Mouse (Mus musculus) lung, adult 2 months (tissue): ENCODE measurements around the gene Uvrag. TPM values are rescaled to one million over a fixed set of nuclear protein-coding genes. Genes with fewer than 3 reads are reported as not detected.

Experiments used
- DNase-seq: peaks from one replicate; pipeline ENCODE4 v3.0.0; 2022
- H3K4me1 ChIP-seq: fragments of 200-500 bp; 2 replicates; pipeline ENCODE4 v1.6.1; 2011; ENCODE audit warnings: low read length; ENCODE audit not compliant: control insufficient read depth, insufficient read depth
- H3K4me3 ChIP-seq: fragments of 200-500 bp; replicated peaks from 2 replicates; pipeline ENCODE3; 2011; ENCODE audit warnings: low read depth, mild to moderate bottlenecking, control low read depth, low read length; ENCODE audit errors: extremely low read depth
- CTCF ChIP-seq: fragments of 200-500 bp; IDR thresholded peaks from 2 replicates; pipeline ENCODE4 v1.5.1; 2011; ENCODE audit warnings: mild to moderate bottlenecking, low read length, control low read depth; ENCODE audit not compliant: insufficient read depth
- POLR2A ChIP-seq: fragments of 200-500 bp; IDR thresholded peaks from 2 replicates; pipeline ENCODE4 v1.6.1; 2011; ENCODE audit warnings: low read depth, mild to moderate bottlenecking, control low read depth, low read length, borderline replicate concordance; ENCODE audit errors: extremely low read depth
- WGBS: fragments of 180-500 bp; shearing (Covaris S2); methylation state at CpG from one replicate; pipeline ENCODE4 v1.1.7; 2018; 5-methylcytosine and 5-hydroxymethylcytosine counted together
- polyA plus RNA-seq: library from polyadenylated mRNA; depleted of rRNA; stranded (reverse); fragments of >200 nt; gene quantifications from 2 replicates; pipeline ENCODE4 v1.2.3, GENCODE M21; 2012

The Uvrag gene
- polyA plus RNA-seq, 1 experiment: 35.4 TPM

DNA sequence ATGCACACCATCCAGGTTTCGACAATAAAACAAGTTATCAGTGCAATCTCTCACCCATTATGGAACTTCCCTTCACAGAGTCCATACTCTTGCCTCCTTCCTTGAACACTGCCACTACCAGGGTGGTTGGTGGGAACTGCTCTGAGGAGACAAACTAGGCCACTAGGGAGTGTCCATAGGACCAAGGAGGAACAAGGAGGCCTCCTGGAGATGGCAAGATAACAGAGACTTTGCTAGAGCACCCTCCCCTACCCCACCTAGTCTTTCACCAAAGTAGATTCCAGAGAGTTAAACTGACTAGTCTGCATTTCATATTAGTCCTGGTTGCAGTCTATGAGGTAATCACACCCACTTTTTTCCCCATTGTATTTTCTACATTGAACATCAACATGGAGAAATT lies 39.2 kb upstream of the Uvrag start:
- no peak for TF ChIP-seq CTCF
- TF ChIP-seq POLR2A: no peak
- Histone ChIP-seq H3K4me3 (no peak overlapping the region), H3K4me1 (no peaks in the 10 kb centered on the region; the same call in 1 of the 2 replicates)
- 79% methylated on average over 1 of the region's 1 CpGs for WGBS
- DNase-seq: no peak

DNA sequence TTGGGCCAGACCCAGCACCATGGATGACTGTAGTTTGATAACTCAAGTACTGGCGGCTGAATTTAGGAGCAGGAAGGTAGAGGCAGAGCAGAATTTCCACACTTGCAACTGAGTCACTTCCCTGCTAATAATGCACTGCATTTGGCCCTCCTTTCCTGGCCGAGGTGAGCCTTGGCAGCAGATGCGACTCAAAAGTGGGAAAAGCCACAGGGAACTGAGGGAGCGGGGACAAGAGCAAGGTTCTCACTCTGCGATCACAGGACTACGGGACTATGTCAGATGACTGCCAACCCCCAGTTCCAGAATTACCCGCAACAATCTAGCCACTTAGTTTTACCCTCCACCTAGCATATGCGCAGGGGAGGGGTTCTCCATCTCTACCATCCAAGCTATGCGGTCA lies 38.3 kb upstream of the Uvrag start:
- WGBS: 88% methylated on average over 9 of the region's 9 CpGs
- Histone ChIP-seq H3K4me1 (no peaks in the 10 kb centered on the region; the same call in 1 of the 2 replicates), H3K4me3 (no peak overlapping the region)
- no peak for TF ChIP-seq CTCF
- TF ChIP-seq POLR2A: no peak
- no peak for DNase-seq

DNA sequence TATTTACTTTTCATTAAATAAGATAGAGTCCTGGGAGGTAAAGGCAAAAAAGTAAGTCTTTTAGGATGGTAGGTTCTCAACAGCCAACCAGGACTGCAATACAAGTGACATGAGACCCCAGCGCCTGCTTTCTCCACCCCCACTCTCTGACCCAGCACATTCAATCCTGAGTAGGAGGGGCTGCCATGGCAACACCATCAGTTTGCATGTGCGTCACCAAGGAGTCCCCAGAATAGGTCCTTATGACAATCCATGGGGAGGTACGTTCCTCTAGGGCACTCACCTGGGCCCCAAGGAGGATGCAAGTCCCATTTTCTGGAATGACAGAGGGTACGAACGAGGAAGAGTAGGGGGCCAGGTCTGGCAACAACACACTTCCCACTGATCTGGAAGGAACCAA lies 36.4 kb upstream of the Uvrag start:
- 85% methylated on average over 5 of the region's 5 CpGs for WGBS
- TF ChIP-seq CTCF (no peak), POLR2A (no peak)
- no peaks in the 10 kb centered on the region for H3K4me1 ChIP-seq
- DNase-seq: no peak
- H3K4me3 ChIP-seq: no peak overlapping the region

DNA sequence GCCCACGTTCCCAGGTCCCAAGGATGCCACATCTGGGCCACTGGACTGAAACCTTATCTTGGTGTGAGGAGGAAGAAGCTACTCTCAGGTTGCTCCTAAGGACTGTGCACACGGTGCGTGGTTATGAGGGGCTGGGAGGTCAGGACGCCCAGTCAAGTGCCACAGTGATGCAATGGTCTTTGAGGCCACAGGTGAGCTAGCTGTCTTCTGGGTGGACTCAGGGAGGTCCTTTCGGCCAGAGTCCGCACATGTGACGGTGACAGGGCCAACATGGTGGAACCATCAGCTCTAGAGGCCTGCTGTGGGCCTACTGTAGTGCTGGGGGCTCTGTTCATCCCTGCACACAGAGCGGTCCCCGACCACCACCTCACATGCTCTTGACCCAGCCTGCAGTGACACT lies 34.7 kb upstream of the Uvrag start:
- 90% methylated on average over 9 of the region's 9 CpGs for WGBS
- Histone ChIP-seq H3K4me3 (no peak overlapping the region), H3K4me1 (no peaks in the 10 kb centered on the region)
- no peak for TF ChIP-seq POLR2A
- no peak for TF ChIP-seq CTCF
- DNase-seq: no peak

DNA sequence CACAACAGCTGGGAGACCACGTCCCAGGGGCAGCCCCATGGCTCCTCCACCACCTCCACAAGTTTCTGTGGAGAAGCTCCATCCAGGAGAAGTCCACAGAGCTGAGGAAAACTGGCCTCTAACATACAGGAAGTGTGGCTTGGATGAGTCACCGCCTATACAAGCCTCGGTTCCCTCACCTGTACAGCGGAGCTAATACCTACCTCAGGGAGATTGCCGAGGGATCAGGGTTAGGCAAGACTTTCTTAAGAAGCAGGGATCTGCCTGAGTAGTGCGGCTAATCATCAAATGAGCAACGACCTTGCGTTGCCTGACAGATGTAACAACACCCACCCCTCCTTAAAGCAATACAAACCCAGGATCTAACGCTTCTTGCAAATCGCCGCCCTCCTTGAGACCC lies 34.2 kb upstream of the Uvrag start:
- WGBS: 73% methylated on average over 11 of the region's 11 CpGs
- no peak for TF ChIP-seq CTCF
- no peak for TF ChIP-seq POLR2A
- DNase-seq: no peak
- Histone ChIP-seq H3K4me1 (no peaks in the 10 kb centered on the region), H3K4me3 (no peak overlapping the region)

DNA sequence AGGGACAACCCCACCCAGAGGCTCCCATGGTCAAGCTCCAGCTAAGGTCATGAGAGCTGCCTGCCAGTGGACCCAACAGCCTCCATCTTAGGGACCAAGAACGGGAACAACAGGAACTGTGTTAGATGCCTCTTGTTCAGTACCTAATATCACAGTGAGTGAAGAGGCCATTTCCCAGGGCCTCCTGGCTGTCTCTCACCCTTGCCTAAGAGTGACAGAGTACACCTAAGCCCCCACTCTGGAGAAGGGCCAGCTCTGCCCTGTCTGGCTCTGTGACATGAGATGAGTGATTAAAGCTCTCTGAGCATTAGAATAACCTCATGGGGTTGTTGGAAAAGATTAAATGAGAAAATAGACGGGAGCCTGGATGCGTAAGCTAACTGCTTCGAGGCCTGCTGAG lies 33.1 kb upstream of the Uvrag start:
- DNase-seq: no peak
- WGBS: 87% methylated on average over 4 of the region's 4 CpGs
- TF ChIP-seq POLR2A (no peak), CTCF (no peak)
- Histone ChIP-seq H3K4me3 (no peak overlapping the region), H3K4me1 (no peaks in the 10 kb centered on the region)

DNA sequence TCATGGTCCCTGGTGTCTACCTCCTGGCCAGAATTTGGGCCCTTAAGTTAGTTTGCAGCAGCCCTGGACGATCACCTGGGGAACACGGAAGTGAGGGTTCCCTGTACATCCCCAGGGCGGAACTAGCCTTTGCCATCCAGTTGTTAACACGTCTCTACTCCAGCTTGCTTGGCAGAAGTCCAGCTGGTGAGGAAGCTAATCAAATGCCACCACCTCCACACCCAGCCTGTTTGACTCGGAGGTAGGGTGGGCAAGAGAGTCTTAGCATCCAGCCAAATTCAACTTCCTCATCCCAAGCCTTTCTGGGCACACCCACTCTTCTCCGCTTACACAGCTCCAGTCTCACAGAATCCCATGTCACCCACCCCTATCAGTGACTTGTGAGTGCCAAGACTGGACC lies 32.0 kb upstream of the Uvrag start:
- TF ChIP-seq CTCF (no peak), POLR2A (no peak)
- Histone ChIP-seq H3K4me3 (no peak overlapping the region), H3K4me1 (no peaks in the 10 kb centered on the region)
- no peak for DNase-seq
- WGBS: 43% methylated on average over 6 of the region's 6 CpGs

DNA sequence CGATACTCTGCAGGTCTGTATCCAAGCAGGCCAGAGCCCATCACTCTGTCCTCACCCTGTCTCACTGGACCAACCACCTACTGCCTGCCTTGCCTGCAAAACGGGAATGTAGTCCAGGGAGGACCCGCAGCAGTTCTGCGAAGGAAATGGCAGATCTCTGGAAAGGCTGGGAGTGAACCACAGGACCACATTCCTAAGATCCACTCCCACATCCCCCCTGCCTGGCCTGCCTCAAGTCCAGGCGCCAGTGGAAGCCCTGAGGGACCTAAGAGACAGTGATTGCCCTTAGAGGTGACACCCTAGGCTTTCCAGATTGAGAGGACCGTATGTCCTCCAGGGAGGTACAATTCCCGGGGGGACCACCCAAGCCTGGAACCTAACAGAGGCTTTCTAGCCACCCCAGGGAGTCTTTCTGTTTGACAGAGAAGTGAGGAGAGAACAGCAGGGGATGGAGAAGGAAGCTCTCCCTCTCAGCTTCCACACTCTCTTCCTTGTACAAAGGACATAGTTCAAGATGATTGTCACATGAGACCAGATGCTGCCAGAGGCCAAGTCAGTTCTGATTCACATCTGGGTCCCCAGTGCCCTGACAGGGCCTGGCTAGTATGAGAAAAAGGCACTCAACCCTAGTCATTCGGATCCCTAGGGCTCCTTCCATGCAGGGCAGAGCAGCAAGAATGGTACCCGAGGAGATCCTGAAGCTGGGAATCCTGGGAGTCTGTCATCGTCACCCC lies 31.0 kb upstream of the Uvrag start:
- TF ChIP-seq POLR2A: no peak
- no peak for TF ChIP-seq CTCF
- no peak for DNase-seq
- no peak overlapping the region for H3K4me3 ChIP-seq
- whole genome bisulfite sequencing: 67% methylated on average over 10 of the region's 10 CpGs
- H3K4me1 ChIP-seq: no peaks in the 10 kb centered on the region

DNA sequence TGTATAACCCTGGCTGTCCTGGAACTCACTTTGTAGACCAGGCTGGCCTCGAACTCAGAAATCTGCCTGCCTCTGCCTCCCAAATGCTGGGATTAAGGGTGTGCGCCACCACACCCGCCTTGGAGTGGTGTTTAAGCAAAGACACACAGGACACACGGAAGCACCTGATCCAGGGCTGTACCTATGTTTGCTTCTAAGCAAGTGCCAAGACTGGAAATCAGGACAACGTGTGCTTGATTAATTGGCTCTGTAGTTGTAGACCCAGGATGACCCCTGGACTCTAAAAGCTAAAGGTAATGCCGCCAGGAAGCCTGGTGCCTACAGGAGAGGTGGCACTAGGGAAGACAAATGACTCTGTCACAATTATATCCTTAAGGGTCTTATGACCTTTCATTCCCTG lies 29.6 kb upstream of the Uvrag start:
- H3K4me3 ChIP-seq: no peak overlapping the region

DNA sequence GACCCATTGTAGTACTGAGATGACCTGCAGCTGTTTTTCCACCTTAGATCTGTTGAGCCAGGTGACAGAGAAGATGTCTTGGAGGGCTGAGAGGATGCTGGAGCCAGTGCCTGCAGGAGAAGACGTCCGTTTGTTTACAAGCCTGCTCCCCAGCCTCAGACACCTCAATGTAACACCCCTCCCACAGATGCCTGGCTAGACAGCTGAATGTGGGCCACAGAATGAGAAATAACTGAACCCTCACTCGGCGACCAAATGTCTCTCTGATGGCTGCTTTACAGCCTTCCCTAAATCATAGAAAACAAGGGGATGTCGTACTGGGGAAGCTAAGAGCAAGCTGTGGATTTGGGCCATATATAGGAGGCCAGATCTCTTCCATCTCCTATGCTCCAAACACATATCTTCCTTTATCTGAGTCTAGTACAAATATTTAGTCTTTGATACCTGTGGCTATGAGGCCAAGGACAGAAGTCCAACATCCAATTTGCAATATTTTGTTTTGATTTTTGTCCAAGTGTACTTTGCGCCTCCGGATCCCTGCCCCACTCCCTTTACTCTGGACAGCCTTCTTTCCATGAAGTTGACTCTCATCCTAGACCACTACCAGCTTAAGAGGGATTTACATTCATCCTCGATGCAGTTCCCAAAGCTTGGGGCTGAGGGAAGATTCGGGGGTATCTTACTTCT lies 28.9 kb upstream of the Uvrag start:
- 82% methylated on average over 9 of the region's 9 CpGs for WGBS
- no peaks in the 10 kb centered on the region for H3K4me1 ChIP-seq
- DNase-seq: no peak

More for the DNA sequence above, 29.6 kb upstream of the Uvrag start:
- no peaks in the 10 kb centered on the region for H3K4me1 ChIP-seq
- TF ChIP-seq POLR2A (no peak), CTCF (no peak)
- 87% methylated on average over 6 of the region's 6 CpGs for WGBS
- no peak for DNase-seq

More for the DNA sequence above, 28.9 kb upstream of the Uvrag start:
- no peak overlapping the region for H3K4me3 ChIP-seq
- TF ChIP-seq CTCF (no peak), POLR2A (no peak)
